Mouse (Mus musculus) erythroblast, embryonic 14.5 days (primary cell): ENCODE measurements around the gene Ppp1ca.

ENCODE experiments used
- GATA1 ChIP-seq: IDR thresholded peaks from 2 replicates; pipeline ENCODE4 v1.6.1; 2012; ENCODE audit warnings: low read length, inconsistent platforms, mixed read lengths
- TAL1 ChIP-seq: IDR thresholded peaks from 3 replicates; pipeline ENCODE4 v1.6.1; 2012; ENCODE audit warnings: low read length, inconsistent platforms, mixed read lengths

DNA sequence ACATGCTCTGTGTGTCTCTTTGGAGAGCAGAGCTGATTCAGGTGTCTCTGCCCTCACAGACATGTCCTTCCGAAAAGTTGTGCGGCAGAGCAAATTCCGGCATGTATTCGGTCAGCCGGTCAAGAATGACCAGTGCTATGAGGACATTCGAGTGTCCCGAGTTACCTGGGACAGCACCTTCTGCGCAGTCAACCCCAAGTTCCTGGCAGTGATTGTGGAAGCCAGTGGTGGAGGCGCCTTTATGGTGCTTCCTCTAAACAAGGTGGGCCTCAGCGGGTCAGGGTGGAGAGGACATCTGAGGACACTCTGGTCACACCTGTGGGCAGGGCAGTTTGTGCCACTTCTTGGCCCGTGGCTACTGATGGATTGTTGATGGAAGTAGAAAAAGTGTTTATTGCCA is 42.6 kb upstream of the Ppp1ca start:
- no peak for TF ChIP-seq GATA1
- TF ChIP-seq TAL1: no peak
